Mouse (Mus musculus) myocyte (in vitro differentiated cells): Measurements from ENCODE around the gene Rsl1d1. TPM values are rescaled to one million over a fixed set of nuclear protein-coding genes. Genes with fewer than 3 reads are reported as not detected.

Source experiments
- H3K27me3 ChIP-seq: one replicate; pipeline ENCODE4 v1.6.1; 2011; ENCODE audit not compliant: control insufficient read depth, insufficient read depth, insufficient read length
- H3K36me3 ChIP-seq: one replicate; pipeline ENCODE4 v1.6.1; 2011; ENCODE audit not compliant: control insufficient read depth, insufficient read depth
- H3K4me2 ChIP-seq: one replicate; pipeline ENCODE4 v1.6.1; 2011; ENCODE audit warnings: low read depth, control low read depth
- H3K4me3 ChIP-seq: one replicate; pipeline ENCODE4 v1.5.1; 2011; ENCODE audit warnings: mild to moderate bottlenecking, control low read depth, moderate library complexity
- H3K79me2 ChIP-seq: one replicate; pipeline ENCODE4 v1.6.1; 2011; ENCODE audit not compliant: control insufficient read depth, insufficient read depth
- H3ac ChIP-seq: one replicate; pipeline ENCODE4 v1.6.1; 2011; ENCODE audit not compliant: control insufficient read depth, insufficient read length
- CEBPB ChIP-seq: IDR thresholded peaks from 2 replicates; pipeline ENCODE4 v1.6.1; 2011; ENCODE audit warnings: mild to moderate bottlenecking, moderate library complexity; ENCODE audit not compliant: poor library complexity, insufficient read depth, severe bottlenecking
- E2F4 ChIP-seq: IDR thresholded peaks from one replicate; pipeline ENCODE4 v1.6.1; 2011; ENCODE audit warnings: mild to moderate bottlenecking, control low read depth, moderate library complexity; ENCODE audit not compliant: insufficient read depth
- MAX ChIP-seq: IDR thresholded peaks from one replicate; pipeline ENCODE4 v1.6.1; 2011; ENCODE audit warnings: low read depth, mild to moderate bottlenecking, control low read depth
- MYOD1 ChIP-seq, 3 experiments: IDR thresholded peaks; one replicate each; pipeline ENCODE4 v1.6.1; 2011; ENCODE audit warnings: control low read depth in 2 of 3, low read depth in 2 of 3, mild to moderate bottlenecking in 2 of 3, moderate library complexity in 1 of 3; ENCODE audit not compliant: insufficient read length in 2 of 3, control insufficient read depth in 1 of 3
- MYOG ChIP-seq, 3 experiments: IDR thresholded peaks; one replicate each; pipeline ENCODE4 v1.6.1; 2011; ENCODE audit warnings: control low read depth in 2 of 3, low read depth in 2 of 3, mild to moderate bottlenecking in 2 of 3; ENCODE audit not compliant: insufficient read length in 2 of 3, control insufficient read depth in 1 of 3, insufficient read depth in 1 of 3
- POLR2A ChIP-seq: IDR thresholded peaks from one replicate; pipeline ENCODE4 v1.6.1; 2011; ENCODE audit warnings: low read depth, mild to moderate bottlenecking, control low read depth, moderate library complexity; ENCODE audit not compliant: insufficient read length
- POLR2AphosphoS2 ChIP-seq: IDR thresholded peaks from one replicate; pipeline ENCODE4 v1.6.1; 2011; ENCODE audit warnings: low read depth, control low read depth; ENCODE audit not compliant: insufficient read length
- REST ChIP-seq: IDR thresholded peaks from one replicate; pipeline ENCODE4 v1.6.1; 2011; ENCODE audit warnings: mild to moderate bottlenecking, control low read depth, moderate library complexity; ENCODE audit not compliant: insufficient read depth, insufficient read length
- SRF ChIP-seq: IDR thresholded peaks from one replicate; pipeline ENCODE4 v1.6.1; 2011; ENCODE audit warnings: low read depth; ENCODE audit not compliant: control insufficient read depth, insufficient read length
- TCF12 ChIP-seq: IDR thresholded peaks from one replicate; pipeline ENCODE4 v1.6.1; 2011; ENCODE audit warnings: mild to moderate bottlenecking, control low read depth; ENCODE audit not compliant: poor library complexity, insufficient read depth, severe bottlenecking
- TCF3 ChIP-seq: IDR thresholded peaks from one replicate; pipeline ENCODE4 v1.6.1; 2011; ENCODE audit warnings: low read depth, control low read depth; ENCODE audit not compliant: insufficient read length
- USF1 ChIP-seq: IDR thresholded peaks from one replicate; pipeline ENCODE4 v1.6.1; 2011; ENCODE audit warnings: low read depth, mild to moderate bottlenecking, control low read depth, moderate library complexity
- polyA plus RNA-seq: library from polyadenylated mRNA; unstranded; fragments of >200 nt; fragmentation: generic; extraction: Trizol; gene quantifications from one replicate; pipeline ENCODE4 v1.2.1, GENCODE M21; 2012; ENCODE audit warnings: missing spikeins

Gene Rsl1d1
- polyA plus RNA-seq, 1 experiment: 42.9 TPM

DNA sequence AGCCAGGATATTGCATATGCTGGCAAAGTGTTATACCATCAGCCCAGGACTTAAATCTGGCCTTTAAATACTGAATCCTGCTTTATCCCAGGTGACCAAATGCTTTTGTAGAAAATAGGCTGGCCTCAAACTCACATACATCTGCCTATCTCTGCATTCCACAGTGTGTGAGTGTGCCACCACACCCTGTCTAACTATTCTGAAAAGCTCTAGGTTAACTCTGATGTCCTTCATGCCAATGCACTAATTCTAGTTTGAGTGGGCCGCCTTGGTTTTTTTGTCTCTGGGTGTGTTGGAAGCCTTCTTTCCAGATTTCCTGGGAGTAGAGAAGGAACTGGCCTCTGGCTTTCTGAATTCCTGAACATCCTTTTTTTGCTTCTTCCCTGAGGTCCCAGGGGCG lies 9.9 kb downstream of the Rsl1d1 start:
- peaks cover 57% of the 10 kb centered on the region for H3K36me3 ChIP-seq
- TF ChIP-seq USF1: no peak
- no peak for TF ChIP-seq CEBPB
- TF ChIP-seq TCF12: no peak
- no peak for TF ChIP-seq SRF
- no peak for TF ChIP-seq TCF3
- no peak for TF ChIP-seq MAX
- TF ChIP-seq MYOD1 (IDR thresholded peaks at IDR 0.05; ENCODE audit: control insufficient read depth in 1 of 3, insufficient read length in 2 of 3, low read depth in 2 of 3): no peak
- TF ChIP-seq REST: no peak
- TF ChIP-seq POLR2AphosphoS2: no peak
- H3K27me3 ChIP-seq: no peaks in the 10 kb centered on the region

DNA sequence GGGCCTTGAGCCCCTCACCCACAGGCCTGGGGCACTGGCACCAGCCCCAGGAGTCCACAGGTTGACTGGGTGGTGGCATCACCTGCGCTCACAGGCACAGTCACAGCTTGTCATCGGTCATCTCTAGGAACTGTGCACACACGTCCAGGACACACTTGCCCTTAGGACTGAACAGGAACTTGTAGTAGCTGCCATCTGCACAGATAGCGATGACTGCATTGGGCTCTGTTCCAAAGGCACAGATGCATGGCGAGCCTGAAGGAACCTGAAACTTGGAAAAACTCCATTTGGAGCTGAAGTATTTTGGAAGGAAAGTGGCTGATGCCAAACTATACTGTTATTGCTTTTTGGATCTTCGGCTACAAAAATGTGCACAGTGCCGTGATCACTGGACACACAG lies 13.0 kb downstream of the Rsl1d1 start:
- Histone ChIP-seq H3K79me2 (no peaks in the 10 kb centered on the region), H3K36me3 (peaks cover 26% of the 10 kb centered on the region), H3ac (no peak overlapping the region), H3K4me2 (no peak overlapping the region), H3K27me3 (no peaks in the 10 kb centered on the region), H3K4me3 (no peak overlapping the region)
- TF ChIP-seq MAX (no peak), CEBPB (no peak), MYOD1 (IDR thresholded peaks at IDR 0.05; ENCODE audit: control insufficient read depth in 1 of 3, insufficient read length in 2 of 3, low read depth in 2 of 3) (no peak), TCF3 (no peak), USF1 (no peak), MYOG (IDR thresholded peaks at IDR 0.05; ENCODE audit: control insufficient read depth in 1 of 3, insufficient read depth in 1 of 3, insufficient read length in 2 of 3, low read depth in 2 of 3) (no peak), TCF12 (no peak), REST (no peak), E2F4 (no peak), POLR2AphosphoS2 (no peak)

More for the DNA sequence above, 9.9 kb downstream of the Rsl1d1 start:
- Histone ChIP-seq H3K79me2 (peaks cover 15% of the 10 kb centered on the region), H3K4me2 (no peak overlapping the region), H3ac (no peak overlapping the region), H3K4me3 (no peak overlapping the region)

DNA sequence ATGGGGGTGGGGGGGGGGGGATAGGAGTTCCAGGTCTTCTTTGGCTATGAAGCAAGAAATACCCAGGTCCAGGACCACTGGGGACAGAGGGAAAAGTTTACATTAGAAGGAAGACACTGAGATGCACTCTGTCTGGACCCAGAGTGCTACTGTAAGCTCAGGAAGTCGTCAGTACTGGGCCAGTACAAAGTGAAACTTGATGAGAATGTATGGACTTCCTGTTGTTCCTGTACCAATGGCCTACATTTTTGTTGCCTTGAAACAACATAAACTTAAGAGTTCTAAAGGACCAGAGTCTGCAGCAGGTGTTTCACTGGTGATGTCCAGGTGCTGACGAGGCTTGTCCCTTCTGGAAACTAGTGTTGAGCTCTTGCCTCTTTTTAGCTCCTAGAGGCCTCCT lies 25.7 kb downstream of the Rsl1d1 start:
- TF ChIP-seq SRF (no peak), REST (no peak)
- Histone ChIP-seq H3ac (no peak overlapping the region), H3K4me2 (peak overlapping the region; percentile 91), H3K27me3 (no peaks in the 10 kb centered on the region), H3K79me2 (peaks cover 29% of the 10 kb centered on the region), H3K4me3 (peak overlapping the region; percentile 74), H3K36me3 (no peaks in the 10 kb centered on the region)

GRCm38 (mm10) chr16:11176884-11177244 lies 26.3 kb downstream of the Rsl1d1 start:
- Histone ChIP-seq H3K27me3 (no peaks in the 10 kb centered on the region), H3K79me2 (peaks cover 35% of the 10 kb centered on the region), H3K4me2 (peak overlapping the region; percentile 91), H3ac (peak overlapping the region; percentile 65), H3K36me3 (no peaks in the 10 kb centered on the region), H3K4me3 (peak overlapping the region; percentile 74)
- TF ChIP-seq SRF: no peak

DNA sequence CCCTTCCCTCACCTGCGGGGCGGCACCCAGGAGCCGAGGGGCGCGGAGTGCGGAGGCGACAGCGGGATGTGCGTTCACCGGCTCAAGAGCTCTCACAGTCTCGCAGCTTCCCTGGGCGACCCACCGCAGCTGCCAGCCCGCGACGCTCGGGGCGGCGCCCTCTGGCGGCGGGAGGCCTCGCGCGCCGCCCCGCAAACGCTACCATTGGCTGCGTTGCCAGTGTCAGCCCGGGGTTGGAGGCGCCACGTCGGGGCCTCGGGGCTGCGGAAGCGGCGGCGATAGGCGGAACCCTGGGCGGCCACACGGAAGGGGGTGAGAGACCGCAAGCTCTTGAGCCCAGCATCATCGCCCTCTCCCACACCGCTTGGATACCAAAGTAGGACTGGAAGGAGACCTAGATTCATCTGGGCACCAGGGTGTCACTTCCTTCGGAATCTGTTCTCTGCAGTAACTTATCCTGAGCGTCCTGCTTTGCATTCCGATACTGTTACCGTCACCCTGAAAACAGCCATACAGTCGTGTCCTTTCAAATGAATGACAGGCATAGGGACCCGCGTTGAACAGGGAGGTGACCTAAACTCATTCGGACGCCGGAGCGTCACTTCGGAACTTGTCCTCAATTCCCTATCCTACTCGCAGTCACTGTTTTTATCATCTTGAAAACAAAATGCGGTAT lies 26.8 kb downstream of the Rsl1d1 start, which contains the start of gene Zc3h7a:
TSS of gene Zc3h7a (minus strand) at position 186 of the 676 bp plus-strand sequence.
- TF ChIP-seq POLR2A (peak; percentile 86), POLR2AphosphoS2 (peak; percentile 78), MAX (no peak), TCF3 (no peak), MYOG (IDR thresholded peaks at IDR 0.05; ENCODE audit: control insufficient read depth in 1 of 3, insufficient read depth in 1 of 3, insufficient read length in 2 of 3, low read depth in 2 of 3) (peak in 2 of 3 experiments; percentile 75 to 86), CEBPB (no peak), REST (no peak), MYOD1 (IDR thresholded peaks at IDR 0.05; ENCODE audit: control insufficient read depth in 1 of 3, insufficient read length in 2 of 3, low read depth in 2 of 3) (peak in 2 of 3 experiments; percentile 60 to 76), TCF12 (no peak), USF1 (no peak), SRF (no peak), E2F4 (no peak)
- H3K79me2 ChIP-seq: peaks cover 40% of the 10 kb centered on the region
- peak within 1 kb of the TSS; percentile 74 for H3K4me3 ChIP-seq
- peak within 1 kb of the TSS; percentile 91 for H3K4me2 ChIP-seq
- peak within 1 kb of the TSS; percentile 65 for H3ac ChIP-seq
- H3K36me3 ChIP-seq: no peaks in the 10 kb centered on the region
- no peaks in the 10 kb centered on the region for H3K27me3 ChIP-seq
